Mouse (Mus musculus) thymus, postnatal 4 days (tissue): ENCODE data around the gene Olfr504.
"Not testable (repeated sequence)": the region's sequence is repeated elsewhere in the genome, so short reads cannot be mapped to it uniquely, and the experiment has no call there.

Experiments used
- DNase-seq: peaks from one replicate; pipeline ENCODE4 v3.0.0; 2021

The Olfr504 gene

DNA sequence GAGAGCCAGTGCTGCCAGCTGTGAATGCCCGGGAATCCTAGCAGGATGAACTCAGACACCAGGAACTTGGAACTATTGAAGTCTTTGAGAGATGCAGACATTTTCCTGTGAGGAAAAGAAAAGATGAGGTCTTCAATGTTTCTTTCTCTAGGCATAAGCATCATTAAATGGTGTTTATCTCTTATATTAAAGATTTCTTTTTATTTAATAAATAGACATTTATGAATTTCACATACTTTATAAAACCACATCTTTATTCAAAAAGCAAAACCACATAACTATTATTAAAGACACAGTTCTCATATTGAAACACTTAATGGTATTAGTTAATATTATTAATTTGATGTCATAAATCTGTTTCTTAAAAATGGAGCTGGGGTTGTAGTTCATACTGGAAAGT lies at the start of gene Olfr504:
Gene Olfr504, minus strand, starts transcription at position 101 of the 400 bp plus-strand sequence.
- no peak for DNase-seq

DNA sequence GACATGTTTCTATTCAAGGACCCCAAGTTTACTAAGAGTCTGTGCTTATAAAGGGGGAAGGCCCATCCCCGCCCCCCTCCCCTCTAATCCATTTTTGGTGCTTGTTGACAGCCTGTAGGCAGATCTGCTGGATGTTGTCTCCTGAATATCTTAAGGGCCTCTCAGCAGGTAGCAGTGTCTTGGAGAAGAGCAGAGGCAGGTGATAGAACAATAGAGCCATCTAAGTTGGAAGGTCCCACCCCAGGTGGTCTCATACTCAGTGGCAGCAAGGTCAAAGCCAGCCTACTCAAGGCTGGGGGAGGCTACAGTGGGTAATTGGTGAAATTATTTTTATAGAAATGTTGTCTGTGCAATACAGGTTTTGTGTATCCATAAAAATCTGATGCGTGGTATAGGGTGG lies 48.5 kb upstream of the Olfr504 start:
- no peak for DNase-seq

DNA sequence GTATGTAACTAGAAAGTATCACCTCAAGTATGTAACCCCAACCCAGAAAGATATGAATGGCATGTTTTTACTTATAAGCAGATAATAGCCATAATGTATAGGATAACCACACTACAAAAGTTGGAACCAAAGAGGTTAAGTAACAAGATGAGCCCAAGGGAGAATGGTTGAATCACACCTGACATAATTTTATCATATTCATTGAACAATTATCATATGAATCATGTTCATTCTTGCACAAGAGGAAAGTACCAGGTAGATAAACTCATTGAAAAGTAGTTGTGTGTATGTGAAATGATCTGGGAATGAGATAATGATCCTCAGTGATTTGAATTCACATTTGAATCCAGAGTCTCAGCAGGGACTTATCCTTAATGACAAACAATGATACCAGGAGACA lies 44.9 kb upstream of the Olfr504 start, which contains the start of gene Olfr506:
Gene Olfr506, plus strand, starts transcription at position 301 of the 400 bp plus-strand sequence.
- DNase-seq: no peak

DNA sequence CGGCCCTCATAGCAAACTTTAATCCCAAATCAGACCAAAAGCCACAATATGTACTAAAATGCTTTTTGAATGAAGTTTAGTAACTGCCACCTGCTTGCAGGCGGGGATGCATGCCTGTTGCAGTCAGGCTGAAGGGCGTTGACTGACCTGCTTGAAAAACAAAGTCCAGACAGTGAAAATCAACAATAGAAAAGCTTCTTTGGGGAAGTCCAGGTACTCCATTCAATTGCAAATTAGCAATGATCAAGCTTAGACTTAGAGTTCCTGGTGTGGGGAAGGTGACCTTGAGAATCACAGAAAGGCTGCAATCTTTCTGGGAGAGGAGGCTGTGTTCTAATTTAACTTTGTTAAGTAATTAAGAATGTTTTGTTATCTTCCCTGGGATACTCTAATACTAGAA lies 36.3 kb upstream of the Olfr504 start:
- not testable (repeated sequence) for DNase-seq

DNA sequence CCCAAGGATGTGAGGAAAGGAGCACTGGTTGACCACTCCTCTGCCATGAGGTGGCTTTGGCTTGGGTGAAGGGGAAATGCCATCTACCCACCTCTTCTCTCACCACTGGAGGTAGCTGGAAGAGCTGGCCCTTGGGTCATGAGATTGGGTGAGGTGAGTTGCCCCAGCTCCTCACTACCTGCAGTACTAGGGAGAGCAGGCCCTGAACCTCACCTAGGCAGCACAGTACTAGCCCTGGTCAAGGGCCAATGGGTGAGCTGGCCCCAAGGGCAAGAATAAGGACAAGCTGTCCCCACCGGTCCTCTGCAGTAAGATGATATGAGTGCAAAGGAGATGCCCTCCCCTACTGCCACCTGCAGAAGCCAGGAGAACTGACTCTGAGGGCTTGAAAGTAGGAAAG lies 24.2 kb upstream of the Olfr504 start:
- DNase-seq: no peak

DNA sequence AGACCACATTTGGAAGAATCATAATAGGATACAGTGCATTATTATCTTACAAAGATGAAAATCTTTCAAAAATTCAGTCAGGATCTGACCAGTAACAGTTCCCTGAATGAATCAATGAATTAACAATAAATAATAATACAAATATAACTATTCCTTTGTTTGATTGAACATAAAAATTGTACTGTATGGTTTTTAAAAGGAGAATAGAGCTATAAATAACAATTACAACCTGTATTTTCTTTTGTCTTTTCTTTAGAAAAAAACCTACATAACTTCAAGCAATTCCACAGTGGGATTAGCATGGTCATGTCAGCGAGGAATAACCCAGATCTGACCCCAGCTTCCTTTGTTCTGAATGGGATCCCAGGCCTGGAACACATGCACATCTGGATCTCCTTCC lies 21.4 kb downstream of the Olfr504 start, which contains the start of gene Olfr503:
Gene Olfr503, plus strand, starts transcription at position 301 of the 400 bp plus-strand sequence.
- not testable (repeated sequence) for DNase-seq

DNA sequence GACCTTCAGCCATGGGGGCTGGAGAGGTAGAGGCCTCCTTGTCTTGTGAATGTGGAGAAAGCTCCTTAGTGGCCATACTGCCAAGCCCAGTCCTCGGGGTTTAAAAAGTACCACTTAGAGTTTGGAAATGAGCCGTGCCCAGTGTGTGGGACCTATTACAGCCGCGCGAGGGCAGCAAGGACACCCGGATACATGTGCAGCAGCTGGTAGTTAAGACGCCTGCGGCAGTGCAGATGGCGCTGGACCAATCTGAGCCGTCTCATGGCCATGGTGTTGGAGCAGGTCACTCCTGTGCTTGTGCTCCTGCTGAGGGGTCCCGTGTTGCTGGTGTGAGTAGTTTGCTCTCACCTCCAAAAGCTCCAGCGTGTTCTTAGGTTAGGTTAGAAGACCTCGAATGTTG lies 23.2 kb downstream of the Olfr504 start:
- DNase-seq: no peak

DNA sequence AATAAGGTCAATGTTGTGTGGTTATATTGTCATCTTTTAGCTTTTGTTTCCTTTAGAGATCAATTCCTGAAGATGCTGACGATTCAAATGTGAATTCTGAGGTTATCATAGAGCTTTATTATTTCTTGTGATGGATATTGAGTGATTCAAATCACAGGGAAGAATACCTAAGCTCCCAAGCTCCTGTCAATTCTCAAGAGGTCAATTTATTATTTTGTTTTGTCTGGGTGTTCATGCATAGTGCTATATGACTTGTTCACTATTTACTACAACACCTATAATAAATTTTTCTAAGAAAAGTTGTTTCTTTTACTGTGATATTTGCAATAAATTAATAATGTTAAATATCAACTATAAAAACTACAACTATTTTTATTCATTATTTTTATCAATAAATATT lies 40.6 kb downstream of the Olfr504 start, which contains the start of gene Olfr502:
Gene Olfr502, minus strand, starts transcription at position 101 of the 400 bp plus-strand sequence.
- no peak for DNase-seq
